Mouse (Mus musculus): ENCODE data around the gene Pole3.

DNA sequence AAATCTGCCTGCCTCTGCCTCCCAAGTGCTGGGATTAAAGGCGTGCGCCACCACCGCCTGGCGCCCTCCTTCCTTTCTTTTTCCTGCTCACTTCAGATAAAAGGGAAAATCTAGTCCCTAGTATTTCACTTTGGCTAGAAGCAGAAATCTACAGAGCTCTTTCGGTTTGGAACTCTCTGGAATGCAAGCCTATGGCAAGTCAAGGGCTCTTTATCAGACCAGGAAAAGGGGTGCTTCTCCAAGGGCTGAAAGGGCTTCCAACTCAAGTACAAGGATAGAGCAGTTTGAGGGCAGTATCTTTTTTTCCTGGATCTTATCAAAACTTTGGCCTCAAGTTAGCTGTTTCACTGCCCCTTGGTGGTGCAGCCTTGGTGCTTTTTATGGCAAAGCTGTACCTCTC lies 44.7 kb upstream of the Pole3 start:
- TF ChIP-seq CTCF (IDR thresholded peaks at IDR 0.05; ENCODE audit: low read depth) (no peak), EP300 (IDR thresholded peaks at IDR 0.05; ENCODE audit: low read depth) (no peak)
